Mouse (Mus musculus): ENCODE measurements at regions not wholly inside any gene's neighbourhood (a gene's known extent, or its start where the extent isn't known, plus 50 kb on each side); places are given as distances from the start of the nearest gene placed in this dataset.

DNA sequence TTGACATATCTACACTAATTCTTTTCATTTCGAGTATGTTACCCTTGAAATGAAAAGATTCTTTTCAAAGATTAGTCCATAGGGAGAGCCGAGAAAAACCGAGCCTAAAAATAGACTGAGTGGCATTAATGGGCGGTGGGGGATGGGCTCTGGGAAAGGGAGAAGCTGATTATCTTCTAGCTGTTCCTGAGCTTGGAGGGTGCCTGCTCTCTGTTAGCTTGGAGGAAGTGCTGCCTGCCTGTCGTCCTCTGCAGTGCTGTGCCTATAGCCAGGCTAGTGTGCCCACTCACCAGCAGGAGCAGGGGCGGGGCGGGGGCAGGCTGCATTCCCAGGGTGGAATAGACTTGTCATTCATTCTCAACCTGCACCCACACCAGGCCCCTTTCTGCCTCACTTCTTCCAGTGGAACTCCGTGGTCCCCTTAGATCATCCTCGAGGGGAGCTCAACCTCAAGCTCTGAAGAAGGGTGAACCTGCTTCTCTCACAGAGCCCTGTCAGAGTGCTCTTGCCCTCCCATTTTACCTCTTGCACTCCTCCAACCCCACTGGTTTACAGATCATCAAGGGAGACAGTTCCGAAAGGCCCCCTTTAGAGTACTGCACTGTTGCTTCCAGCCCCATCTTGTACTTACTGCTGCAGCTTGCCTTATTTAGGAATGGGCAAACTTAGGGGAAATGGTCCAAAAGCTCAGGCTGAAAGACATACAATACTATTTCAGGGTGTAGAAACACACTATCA is 76.6 kb upstream of the Lmo2 start:
- Histone ChIP-seq H3K36me3 (ENCODE audit: control insufficient read depth, insufficient read depth, low read length) (no peaks in the 10 kb centered on the region), H3K27ac (ENCODE audit: low read depth) (no peak overlapping the region), H3K27me3 (replicated peaks; ENCODE audit: control insufficient read depth, insufficient read depth, low read length) (no peaks in the 10 kb centered on the region), H3K4me1 (replicated peaks; ENCODE audit: control insufficient read depth, insufficient read depth, low read length) (no peaks in the 10 kb centered on the region; the same call in 1 of the 2 replicates), H3K9ac (ENCODE audit: low read length) (no peak overlapping the region), H3K4me2 (ENCODE audit: low read length) (no peak overlapping the region), H3K4me3 (ENCODE audit: low read depth, low read length) (no peak overlapping the region), H3K9me3 (ENCODE audit: control insufficient read depth, low read length) (no peaks in the 10 kb centered on the region)
- ATAC-seq (replicated peaks; ENCODE audit: low FRiP score, low TSS enrichment, low read depth) (no peak), DNase-seq (ENCODE audit: low spot score) (no peak)
- WGBS = 24% methylated on average over 10 of the region's 10 CpGs

DNA sequence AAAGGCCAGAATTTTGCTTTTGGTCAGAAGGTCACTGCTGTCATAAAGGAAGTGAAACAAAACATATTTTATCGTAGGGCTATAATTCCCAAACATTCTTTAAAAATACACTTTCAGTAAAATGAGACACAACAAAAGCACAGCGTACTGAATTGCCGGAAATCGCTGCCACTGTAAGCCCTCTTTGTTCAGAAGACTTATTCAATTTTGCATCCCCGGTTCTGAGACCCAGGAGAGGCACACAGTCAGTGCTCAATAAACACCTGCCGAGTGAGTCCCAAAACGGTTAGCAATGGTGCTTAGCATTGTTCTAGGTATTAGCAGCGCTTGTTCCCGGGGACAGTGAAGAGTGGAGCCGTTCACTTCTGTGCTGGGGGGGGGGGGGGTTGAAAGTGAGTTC is 72.9 kb upstream of the Lmo2 start:
- Histone ChIP-seq H3K36me3 (ENCODE audit: control insufficient read depth, insufficient read depth, low read length) (no peaks in the 10 kb centered on the region), H3K27ac (ENCODE audit: low read depth) (no peak overlapping the region), H3K4me2 (ENCODE audit: low read length) (no peak overlapping the region), H3K9me3 (ENCODE audit: control insufficient read depth, low read length) (no peaks in the 10 kb centered on the region), H3K4me3 (ENCODE audit: low read depth, low read length) (no peak overlapping the region), H3K4me1 (replicated peaks; ENCODE audit: control insufficient read depth, insufficient read depth, low read length) (no peaks in the 10 kb centered on the region; the same call in 1 of the 2 replicates), H3K9ac (ENCODE audit: low read length) (no peak overlapping the region), H3K27me3 (replicated peaks; ENCODE audit: control insufficient read depth, insufficient read depth, low read length) (no peaks in the 10 kb centered on the region)
- DNase-seq (ENCODE audit: low spot score) (no peak), ATAC-seq (replicated peaks; ENCODE audit: low FRiP score, low TSS enrichment, low read depth) (no peak)
- 60% methylated on average over 10 of the region's 10 CpGs for WGBS

DNA sequence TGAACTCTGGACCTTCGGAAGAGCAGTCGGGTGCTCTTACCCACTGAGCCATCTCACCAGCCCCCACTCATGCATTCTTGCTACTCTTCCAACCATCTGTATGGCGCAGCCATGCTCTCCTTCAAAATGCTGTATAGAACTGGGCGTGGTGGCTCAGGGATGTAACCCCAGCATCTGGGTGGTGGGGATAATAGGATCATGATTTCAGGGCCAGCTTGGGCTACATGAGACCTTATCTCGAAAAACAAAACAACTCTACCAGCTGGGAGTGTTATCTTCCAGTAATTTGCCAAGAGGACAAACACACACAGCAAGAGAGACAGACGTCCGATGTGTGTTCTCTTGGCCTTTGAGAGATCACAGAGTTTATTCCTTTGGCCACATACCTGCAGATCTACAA is 69.8 kb upstream of the Lmo2 start:
- DNase-seq (ENCODE audit: low spot score) = no peak
- Histone ChIP-seq H3K4me3 (ENCODE audit: low read depth, low read length) (no peak overlapping the region), H3K4me1 (replicated peaks; ENCODE audit: control insufficient read depth, insufficient read depth, low read length) (no peaks in the 10 kb centered on the region), H3K27me3 (replicated peaks; ENCODE audit: control insufficient read depth, insufficient read depth, low read length) (no peaks in the 10 kb centered on the region), H3K27ac (ENCODE audit: low read depth) (no peak overlapping the region), H3K4me2 (ENCODE audit: low read length) (no peak overlapping the region), H3K9ac (ENCODE audit: low read length) (no peak overlapping the region), H3K36me3 (ENCODE audit: control insufficient read depth, insufficient read depth, low read length) (no peaks in the 10 kb centered on the region), H3K9me3 (ENCODE audit: control insufficient read depth, low read length) (no peaks in the 10 kb centered on the region)
- ATAC-seq (replicated peaks; ENCODE audit: low FRiP score, low TSS enrichment, low read depth) = no peak
- WGBS = 86% methylated on average over 7 of the region's 7 CpGs

DNA sequence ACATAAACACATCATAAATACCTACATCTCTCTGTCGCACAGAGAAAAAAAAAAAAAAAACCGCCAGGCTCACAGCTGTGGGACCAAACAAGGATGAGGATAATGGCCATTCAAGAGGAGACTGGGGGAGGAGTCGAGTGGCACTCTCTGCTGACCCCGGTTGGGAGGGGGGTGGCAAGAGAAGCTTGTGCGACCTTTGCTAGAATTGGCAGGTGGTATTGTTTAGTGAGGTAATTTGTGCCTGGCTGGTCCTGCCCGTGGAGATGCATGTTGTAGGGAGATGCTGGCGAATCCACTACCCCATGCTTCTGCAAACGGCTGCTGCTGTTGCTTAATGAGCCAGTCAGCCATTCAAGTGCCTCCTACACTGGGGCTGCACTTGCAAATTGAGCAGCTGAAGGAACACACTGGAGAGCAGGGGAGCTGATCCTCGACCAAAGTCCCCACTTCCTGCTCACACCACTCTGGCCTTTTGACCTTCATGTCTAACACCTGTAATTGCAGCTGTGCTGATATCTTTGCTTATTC is 66.5 kb upstream of the Lmo2 start:
- DNase-seq (ENCODE audit: low spot score) (no peak), ATAC-seq (replicated peaks; ENCODE audit: low FRiP score, low TSS enrichment, low read depth) (no peak)
- Histone ChIP-seq H3K9ac (ENCODE audit: low read length) (no peak overlapping the region), H3K36me3 (ENCODE audit: control insufficient read depth, insufficient read depth, low read length) (no peaks in the 10 kb centered on the region), H3K4me1 (replicated peaks; ENCODE audit: control insufficient read depth, insufficient read depth, low read length) (no peaks in the 10 kb centered on the region), H3K4me3 (ENCODE audit: low read depth, low read length) (no peak overlapping the region), H3K27me3 (replicated peaks; ENCODE audit: control insufficient read depth, insufficient read depth, low read length) (no peaks in the 10 kb centered on the region), H3K4me2 (ENCODE audit: low read length) (no peak overlapping the region), H3K9me3 (ENCODE audit: control insufficient read depth, low read length) (no peaks in the 10 kb centered on the region), H3K27ac (ENCODE audit: low read depth) (no peak overlapping the region)
- 10% methylated on average over 9 of the region's 9 CpGs for WGBS

DNA sequence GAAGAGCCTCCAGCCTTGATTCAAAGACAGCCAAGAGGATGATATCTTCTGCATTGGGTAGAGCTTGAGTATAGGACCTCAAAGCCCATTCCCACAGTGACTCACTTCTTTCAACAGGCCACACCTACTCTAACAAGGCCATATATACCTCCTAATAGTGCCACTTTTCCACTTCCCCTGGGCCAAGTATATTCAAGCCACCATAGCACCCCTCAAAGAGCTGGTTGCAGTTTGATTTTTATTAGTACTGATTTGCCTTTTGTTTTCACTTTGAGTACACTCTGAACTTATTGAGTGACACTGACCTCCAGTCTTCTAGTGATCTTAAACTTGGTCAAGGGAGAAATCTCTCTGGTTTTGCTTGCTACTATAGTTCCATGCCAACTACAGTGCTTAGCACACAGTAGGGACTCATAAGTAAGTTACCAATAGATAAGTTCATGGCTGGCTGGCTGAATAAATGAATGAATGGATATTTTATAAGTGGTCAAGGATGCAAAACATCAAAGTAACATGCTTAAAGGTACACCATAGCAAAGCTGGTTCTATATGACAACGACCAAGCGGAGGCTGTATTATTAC is 64.5 kb upstream of the Lmo2 start:
- 96% methylated on average over 2 of the region's 2 CpGs for WGBS
- ATAC-seq (replicated peaks; ENCODE audit: low FRiP score, low TSS enrichment, low read depth) = no peak
- no peaks in the 10 kb centered on the region for H3K9me3 ChIP-seq (ENCODE audit: control insufficient read depth, low read length)

DNA sequence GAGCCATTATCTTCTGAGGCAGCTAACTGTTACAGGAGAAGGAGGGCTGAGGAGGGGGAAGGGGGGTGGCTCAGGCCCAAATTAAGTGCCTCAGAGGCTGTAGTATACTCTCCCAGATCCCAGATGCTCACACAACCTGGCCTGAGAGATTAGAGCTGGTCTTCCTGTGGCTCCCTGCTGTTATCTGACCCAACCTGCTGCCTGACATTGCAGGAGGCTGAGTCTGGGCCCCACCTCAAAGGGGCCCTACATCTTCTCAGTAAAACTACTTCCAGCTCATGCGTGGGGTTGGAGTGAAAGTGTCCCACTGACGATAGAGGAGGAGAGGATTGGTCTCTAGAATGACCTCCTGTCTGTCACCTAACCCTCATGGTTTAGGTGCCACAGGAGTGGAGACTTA is 64.0 kb upstream of the Lmo2 start:
- Histone ChIP-seq H3K9me3 (ENCODE audit: control insufficient read depth, low read length) (no peaks in the 10 kb centered on the region), H3K36me3 (ENCODE audit: control insufficient read depth, insufficient read depth, low read length) (no peaks in the 10 kb centered on the region), H3K27me3 (replicated peaks; ENCODE audit: control insufficient read depth, insufficient read depth, low read length) (no peaks in the 10 kb centered on the region), H3K4me2 (ENCODE audit: low read length) (no peak overlapping the region), H3K4me1 (replicated peaks; ENCODE audit: control insufficient read depth, insufficient read depth, low read length) (no peaks in the 10 kb centered on the region), H3K9ac (ENCODE audit: low read length) (no peak overlapping the region), H3K4me3 (ENCODE audit: low read depth, low read length) (no peak overlapping the region), H3K27ac (ENCODE audit: low read depth) (no peak overlapping the region)
- DNase-seq (ENCODE audit: low spot score) = no peak
- ATAC-seq (replicated peaks; ENCODE audit: low FRiP score, low TSS enrichment, low read depth) = no peak
- WGBS = 41% methylated on average over 2 of the region's 2 CpGs

More for the DNA sequence above, 64.5 kb upstream of the Lmo2 start:
- Histone ChIP-seq H3K4me1 (replicated peaks; ENCODE audit: control insufficient read depth, insufficient read depth, low read length) (no peaks in the 10 kb centered on the region), H3K27me3 (replicated peaks; ENCODE audit: control insufficient read depth, insufficient read depth, low read length) (no peaks in the 10 kb centered on the region), H3K36me3 (ENCODE audit: control insufficient read depth, insufficient read depth, low read length) (no peaks in the 10 kb centered on the region), H3K9ac (ENCODE audit: low read length) (no peak overlapping the region), H3K4me2 (ENCODE audit: low read length) (no peak overlapping the region), H3K27ac (ENCODE audit: low read depth) (no peak overlapping the region), H3K4me3 (ENCODE audit: low read depth, low read length) (no peak overlapping the region)
- DNase-seq (ENCODE audit: low spot score) = no peak

DNA sequence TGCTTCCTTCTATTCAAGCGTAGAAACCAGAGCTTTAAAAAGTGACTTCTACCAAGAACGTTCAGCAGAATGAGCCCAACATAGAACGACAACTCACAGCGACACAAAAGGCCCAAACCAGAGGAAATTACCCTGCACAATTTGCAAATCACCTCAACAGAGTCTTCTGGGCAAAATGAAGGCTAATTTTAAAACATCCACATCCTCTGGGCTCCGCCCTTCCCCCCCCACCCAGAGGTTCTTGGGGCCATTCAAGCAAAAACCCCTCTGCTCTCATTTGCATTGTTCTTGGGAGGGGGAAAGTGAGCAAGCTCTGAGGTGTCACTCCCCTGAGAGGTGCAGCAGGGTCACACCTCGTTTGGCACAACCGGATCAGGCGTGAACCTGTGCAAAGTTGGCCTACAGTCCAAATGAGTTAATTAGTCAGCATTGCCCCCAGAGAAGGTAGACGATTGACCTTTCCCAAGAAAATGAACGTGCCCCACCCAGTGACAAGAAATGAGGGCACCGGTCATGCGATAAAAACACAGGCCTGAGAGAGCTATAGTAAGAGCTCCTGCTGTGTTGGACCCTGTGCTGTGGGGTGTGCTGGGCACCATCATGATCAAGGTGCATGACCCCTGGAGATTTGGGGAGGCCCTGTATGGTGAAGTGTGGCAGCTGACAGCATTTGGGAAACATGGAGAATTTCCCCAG is 62.7 kb upstream of the Lmo2 start:
- DNase-seq (ENCODE audit: low spot score) = no peak

DNA sequence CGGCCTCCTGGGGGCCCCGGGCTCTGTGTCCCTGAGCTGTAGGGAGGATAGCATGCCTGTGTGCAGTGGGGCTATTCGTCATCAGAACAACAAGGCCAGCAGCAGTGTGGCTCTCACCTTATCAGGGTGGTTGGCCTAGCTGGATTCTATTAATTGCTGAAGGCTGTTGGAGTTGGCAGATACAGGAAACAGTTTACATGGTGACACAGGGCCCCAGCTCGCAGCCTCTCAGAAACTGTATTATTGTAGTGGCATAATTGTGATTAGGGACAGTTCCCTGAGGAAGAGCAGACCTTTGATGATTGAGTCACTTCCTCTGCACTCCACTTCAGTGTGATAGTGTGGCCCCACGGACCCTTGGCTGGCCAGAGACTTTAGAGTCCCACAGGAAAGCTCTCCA is 61.6 kb upstream of the Lmo2 start:
- H3K9me3 ChIP-seq (ENCODE audit: control insufficient read depth, low read length) = no peaks in the 10 kb centered on the region
- ATAC-seq (replicated peaks; ENCODE audit: low FRiP score, low TSS enrichment, low read depth) = no peak
- 31% methylated on average over 5 of the region's 5 CpGs for WGBS
- no peak overlapping the region for H3K4me3 ChIP-seq (ENCODE audit: low read depth, low read length)
- H3K4me1 ChIP-seq (replicated peaks; ENCODE audit: control insufficient read depth, insufficient read depth, low read length) = no peaks in the 10 kb centered on the region
- no peak overlapping the region for H3K9ac ChIP-seq (ENCODE audit: low read length)
- H3K27me3 ChIP-seq (replicated peaks; ENCODE audit: control insufficient read depth, insufficient read depth, low read length) = no peaks in the 10 kb centered on the region
- H3K36me3 ChIP-seq (ENCODE audit: control insufficient read depth, insufficient read depth, low read length) = no peaks in the 10 kb centered on the region
- no peak overlapping the region for H3K4me2 ChIP-seq (ENCODE audit: low read length)
- no peak for DNase-seq (ENCODE audit: low spot score)
- no peak overlapping the region for H3K27ac ChIP-seq (ENCODE audit: low read depth)

More for the DNA sequence above, 62.7 kb upstream of the Lmo2 start:
- 58% methylated on average over 12 of the region's 12 CpGs for WGBS
- no peaks in the 10 kb centered on the region for H3K36me3 ChIP-seq (ENCODE audit: control insufficient read depth, insufficient read depth, low read length)
- H3K27me3 ChIP-seq (replicated peaks; ENCODE audit: control insufficient read depth, insufficient read depth, low read length) = no peaks in the 10 kb centered on the region
- no peak overlapping the region for H3K4me3 ChIP-seq (ENCODE audit: low read depth, low read length)
- H3K4me2 ChIP-seq (ENCODE audit: low read length) = no peak overlapping the region
- ATAC-seq (replicated peaks; ENCODE audit: low FRiP score, low TSS enrichment, low read depth) = no peak
- no peaks in the 10 kb centered on the region for H3K9me3 ChIP-seq (ENCODE audit: control insufficient read depth, low read length)
- no peak overlapping the region for H3K27ac ChIP-seq (ENCODE audit: low read depth)
- no peaks in the 10 kb centered on the region for H3K4me1 ChIP-seq (replicated peaks; ENCODE audit: control insufficient read depth, insufficient read depth, low read length)
- H3K9ac ChIP-seq (ENCODE audit: low read length) = no peak overlapping the region

All from intestine, embryonic 14.5 days (tissue).